Mouse (Mus musculus) cerebellum, postnatal 4 days (tissue): ENCODE results near the gene S100b.
A peak's percentile ranks its signal among the peaks of the same experiment; 100 is the strongest.

Experiments used
- DNase-seq, 2 experiments: peaks; one replicate each; pipeline ENCODE4 v3.0.0; 2022; ENCODE audit warnings: low spot score in 2 of 2, mixed read lengths in 1 of 2

The S100b gene

DNA sequence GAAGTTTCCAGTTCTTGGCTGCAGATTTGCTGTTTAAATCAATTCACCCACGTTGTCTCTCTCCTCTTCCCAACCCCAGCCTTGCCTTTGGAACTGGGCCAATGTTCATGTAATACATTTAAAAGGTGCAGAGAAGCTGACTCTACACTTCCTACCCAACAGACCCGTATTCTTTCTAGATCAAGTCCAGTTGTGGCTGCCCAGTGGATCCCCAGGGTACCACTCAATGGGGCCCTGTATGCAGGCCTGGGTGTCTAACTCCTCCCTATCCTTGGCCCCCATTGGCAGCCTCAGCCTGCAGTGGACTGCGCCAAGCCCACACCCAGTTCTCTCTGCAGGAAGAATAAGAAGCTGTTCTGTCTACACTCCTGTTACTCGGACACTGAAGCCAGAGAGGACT is at the start of gene S100b:
TSS of gene S100b (plus strand) at position 318 of the 400 bp plus-strand sequence.
- no peak for DNase-seq

DNA sequence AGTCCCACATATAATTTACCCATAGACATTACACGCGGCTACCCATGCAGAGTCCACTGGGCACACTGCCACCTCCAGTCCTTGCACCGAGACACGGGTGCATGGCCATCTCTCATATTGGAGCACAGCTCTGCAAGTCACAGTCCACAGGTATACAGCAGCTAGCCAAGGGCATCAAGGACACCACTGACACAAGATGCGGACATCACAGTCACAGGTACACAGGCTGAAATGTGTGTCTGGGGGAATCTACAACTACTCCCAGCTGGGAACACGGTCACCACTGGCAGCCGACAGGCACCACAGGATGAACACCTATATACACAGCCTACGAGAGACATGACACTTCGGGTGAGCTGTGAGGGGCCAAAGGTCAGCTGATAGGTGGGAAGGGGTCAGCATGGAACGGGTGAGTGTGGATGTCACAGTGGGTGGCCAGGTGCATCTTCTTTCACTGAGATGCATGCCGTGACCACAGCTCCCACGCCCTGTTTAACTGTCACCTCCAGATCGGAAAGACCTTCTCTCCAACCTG is 46.3 kb upstream of the S100b start:
- DNase-seq, result no peak

DNA sequence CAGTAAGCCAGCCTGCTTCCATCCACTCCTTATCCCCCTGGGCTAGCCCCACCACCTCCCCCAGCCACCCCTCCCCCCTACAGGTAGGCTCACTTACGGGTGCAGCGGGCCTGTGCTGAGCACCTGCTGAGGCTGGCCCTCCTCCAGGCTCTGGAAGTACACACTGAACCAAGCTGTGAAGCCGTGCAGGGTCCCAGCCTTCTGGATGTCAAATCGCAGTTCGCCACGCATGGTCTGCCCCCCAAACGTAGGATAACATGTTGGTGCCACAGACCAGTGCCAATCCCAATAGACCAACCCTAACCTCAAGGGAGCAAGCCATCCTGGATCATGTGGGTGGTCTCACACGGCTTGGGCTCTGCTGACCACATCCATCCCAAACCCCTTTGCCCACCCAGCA is 44.4 kb upstream of the S100b start:
- no peak for DNase-seq

DNA sequence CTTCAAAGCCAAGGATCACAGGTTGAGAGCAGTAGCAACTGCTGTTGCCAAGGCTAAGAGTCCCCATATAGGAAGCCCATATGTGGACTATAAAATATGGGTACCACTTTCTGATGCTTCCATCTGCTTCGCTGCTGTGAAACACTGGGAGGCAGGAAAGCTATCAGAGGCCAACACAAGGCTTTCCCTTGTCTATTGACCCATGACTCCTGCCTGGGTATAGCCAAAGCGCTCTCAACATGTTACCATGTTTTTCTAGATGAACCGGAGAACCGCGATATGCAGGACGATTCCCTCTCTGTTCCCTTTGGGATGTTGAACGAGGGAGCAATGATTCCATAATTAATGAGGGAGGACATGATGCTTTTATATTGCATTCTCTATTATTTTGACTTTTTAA is 42.8 kb upstream of the S100b start:
- no peak for DNase-seq

DNA sequence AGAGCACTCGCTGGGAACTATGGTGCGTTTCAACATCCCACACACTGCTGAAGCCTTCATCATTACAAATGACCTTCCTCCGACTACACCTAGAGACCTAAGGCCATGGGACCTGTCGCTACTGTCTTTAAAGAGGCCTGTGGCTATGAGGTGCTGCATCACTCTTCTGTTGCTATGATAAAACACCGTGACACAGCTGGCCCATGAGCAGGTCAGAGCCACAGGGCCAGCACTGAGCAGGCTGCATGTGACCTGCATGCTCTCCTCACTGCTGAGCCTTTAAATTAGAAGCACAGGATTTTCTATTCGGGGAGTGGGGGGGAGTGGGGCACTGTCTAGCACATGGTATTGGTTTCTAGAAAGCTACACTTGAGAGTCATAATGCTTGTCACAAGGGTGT is 41.5 kb upstream of the S100b start:
- no peak for DNase-seq

DNA sequence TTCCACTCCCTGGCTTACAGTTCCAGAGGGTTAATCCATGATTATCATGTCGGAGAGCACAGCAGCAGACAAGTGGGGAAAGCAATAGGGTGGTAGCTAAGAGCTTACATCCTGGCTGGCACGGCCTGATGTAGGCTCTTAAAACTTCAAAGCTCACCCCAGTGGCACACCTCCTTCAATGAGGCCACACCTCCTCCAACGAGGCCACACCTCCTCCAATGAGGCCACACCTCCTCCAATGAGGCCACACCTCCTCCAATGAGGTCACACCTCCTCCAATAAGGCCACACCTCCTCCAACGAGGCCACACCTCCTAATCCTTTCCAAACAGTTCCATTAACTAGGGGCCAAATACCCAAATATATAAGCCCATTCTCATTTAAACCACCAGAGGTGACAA is 39.5 kb upstream of the S100b start:
- DNase-seq, result no peak

DNA sequence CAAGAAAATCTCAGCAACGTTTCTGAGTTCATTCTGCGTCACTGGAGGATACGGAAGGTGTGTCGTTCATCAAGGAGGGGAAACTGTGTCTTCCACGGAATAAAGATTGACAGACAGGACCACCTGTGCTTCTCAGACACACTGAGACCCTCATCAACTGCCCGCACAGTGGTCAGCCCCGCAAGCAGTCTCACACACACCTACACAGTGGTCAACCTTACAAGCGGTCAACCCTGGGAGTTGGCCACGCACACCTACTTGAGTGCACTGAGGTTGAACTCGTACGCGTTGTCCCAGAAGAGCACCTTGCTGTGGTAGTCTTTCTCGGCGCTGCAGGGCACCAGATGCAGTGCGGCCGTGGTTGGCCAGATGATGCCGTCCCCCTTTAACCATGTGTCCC is 36.6 kb upstream of the S100b start:
- no peak for DNase-seq

DNA sequence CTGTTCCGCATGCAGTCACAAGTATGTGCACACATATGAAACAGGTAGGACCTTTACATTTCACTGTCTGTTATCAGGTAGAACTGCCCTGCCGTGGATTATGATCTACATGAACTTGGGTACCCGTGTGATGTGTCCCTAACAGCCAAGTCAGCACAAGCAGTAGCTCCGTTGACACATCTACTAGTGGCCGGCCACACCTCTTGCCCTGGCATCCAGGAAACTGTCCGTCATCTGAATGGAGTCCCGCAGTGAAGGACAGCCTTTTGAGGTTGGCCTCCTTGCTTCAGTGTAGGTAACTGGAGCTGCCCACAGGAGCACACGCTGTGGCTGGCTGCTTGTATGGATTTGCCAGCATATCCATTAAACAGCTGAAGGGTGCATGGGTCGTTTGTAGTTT is 35.4 kb upstream of the S100b start:
- DNase-seq, result no peak

DNA sequence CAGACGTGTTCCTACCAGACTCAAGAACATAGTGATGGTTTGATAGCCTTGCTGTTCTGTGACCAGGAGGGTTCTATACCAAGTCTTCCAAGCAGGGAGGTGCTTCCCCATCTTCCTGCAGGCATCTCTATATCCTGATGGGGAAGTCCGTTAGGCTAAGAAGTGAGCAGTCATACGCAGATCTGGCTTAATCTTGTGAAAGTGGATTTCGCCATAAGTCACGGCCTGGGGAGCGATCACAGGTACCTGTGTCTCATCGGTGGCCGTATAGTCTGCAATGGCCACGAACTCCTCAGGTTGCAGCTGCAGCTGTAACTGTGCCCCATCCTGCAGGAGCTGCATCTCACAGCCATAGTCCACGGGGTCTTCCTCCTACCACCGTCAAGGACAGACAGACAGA is 27.7 kb upstream of the S100b start:
- no peak for DNase-seq

DNA sequence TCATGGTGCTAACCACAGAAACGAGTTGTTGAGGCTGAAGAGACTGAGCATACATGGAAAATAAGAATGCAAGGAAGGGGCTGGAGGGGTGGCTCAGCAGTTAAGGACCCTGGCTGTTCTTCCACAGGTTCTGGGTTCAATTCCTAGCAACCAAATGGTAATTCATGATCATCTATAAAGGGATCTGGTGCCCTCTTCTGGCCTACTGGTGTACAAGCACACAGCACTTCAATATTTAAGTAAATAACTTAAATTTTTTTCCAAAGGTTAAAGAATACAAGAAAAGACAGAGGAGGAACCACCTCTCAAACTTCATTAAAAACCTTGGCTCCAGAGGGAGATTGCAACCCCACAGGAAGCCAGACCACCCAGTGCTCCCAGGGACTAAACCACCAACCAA is 24.0 kb upstream of the S100b start:
- DNase-seq, result no peak

DNA sequence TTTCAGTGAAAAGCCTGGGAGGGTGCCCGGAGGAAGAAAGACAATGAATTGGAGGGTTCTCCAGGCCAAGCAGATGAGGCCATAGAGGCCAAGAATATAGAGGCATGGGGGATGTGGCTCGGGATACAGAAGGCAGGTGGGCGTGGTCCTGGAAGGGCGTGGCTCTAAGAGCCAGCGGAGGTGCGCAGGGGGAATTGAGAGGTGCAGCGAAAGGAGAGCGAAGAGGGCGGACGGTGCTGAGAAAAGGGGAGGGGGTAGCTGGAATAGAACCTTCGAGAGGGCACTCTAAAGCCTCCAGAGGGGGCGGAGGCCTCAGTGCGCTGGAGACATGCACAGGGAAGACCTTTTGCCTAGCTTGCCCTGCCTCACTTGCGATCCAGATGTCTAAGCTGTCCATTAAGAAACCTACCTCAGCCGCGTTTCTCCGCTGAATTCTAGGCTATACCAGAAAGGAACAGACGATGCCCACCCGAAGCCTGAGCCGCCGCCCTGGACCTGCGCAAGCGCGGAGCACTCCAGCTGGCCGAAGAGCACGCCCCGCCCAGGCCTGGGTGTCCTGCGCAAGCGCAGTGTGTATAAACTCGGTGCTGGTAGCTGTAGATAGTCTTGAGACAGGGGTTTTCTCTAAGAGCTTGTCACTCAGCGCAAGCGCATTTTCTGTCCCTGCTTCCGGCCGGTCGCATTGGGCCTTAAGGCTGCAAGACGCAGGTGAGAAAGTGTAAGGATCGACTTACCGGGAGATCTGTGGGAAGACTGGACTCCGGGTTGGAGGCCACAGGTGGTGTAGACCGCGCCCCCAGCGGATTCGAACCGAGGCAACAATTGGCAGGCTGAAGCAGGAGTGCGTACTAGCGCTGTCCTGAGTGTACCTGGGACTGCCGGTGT is 16.1 kb upstream of the S100b start, which contains the start of gene Prmt2:
TSS of gene Prmt2 (minus strand) at position 525 of the 885 bp plus-strand sequence.
- DNase-seq, result peak; percentile 79 to 89

DNA sequence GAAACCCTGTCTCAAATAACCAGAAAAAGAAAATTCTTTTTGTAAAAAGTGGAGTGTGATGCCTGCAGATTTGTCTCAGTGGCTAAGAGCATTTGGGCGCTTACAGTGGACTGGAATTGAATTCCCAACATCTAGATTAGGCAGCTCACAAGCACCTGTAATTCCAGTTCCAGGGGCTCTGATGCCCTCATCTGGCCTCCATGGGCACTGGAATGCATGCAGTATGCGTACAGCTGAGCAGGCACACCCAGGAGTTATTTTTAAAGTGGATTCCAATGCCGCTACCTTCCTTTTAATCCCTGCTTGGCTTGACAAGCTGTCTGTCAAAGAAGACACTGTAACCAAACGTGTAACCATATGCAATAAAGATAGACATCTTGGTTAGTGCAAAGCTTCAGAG is 14.3 kb upstream of the S100b start:
- DNase-seq, result no peak

DNA sequence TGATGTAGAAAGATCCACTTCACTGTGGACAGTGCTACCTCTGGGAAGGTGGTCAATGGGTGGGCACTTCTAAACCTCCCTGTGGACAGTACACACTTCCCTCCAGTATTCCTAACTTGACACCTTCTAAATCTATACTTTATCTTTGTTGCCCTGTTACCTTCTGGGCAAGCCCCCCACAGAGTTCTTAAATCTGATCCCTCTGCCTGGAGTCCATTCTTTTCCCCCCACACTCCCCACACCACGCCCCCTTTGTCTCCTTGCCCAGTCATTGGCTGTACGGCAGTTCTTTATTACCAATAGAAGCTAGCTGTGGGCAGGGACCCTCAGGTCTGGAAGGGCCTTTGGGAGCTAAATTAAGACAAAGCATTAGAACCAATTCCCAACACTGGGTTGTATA is 8.5 kb upstream of the S100b start:
- DNase-seq, result no peak

DNA sequence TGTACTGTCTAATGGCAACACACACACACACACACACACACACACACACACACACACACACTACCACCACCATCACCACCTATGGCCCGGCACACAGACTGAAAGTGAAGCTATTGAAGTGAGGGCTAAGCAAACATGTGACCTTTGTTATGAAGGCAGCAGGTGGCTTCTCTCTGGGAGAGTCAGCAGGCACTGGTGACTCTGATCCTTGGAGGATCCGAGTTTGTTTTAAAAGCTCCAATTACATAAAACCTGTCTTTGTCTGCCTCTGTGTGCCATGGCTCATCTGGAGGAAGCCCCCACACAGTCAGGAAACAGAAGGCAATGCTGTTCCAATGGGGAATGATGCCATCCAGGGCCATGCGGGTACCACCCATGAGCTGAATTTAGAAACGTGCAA is 7.1 kb upstream of the S100b start:
- no peak for DNase-seq

DNA sequence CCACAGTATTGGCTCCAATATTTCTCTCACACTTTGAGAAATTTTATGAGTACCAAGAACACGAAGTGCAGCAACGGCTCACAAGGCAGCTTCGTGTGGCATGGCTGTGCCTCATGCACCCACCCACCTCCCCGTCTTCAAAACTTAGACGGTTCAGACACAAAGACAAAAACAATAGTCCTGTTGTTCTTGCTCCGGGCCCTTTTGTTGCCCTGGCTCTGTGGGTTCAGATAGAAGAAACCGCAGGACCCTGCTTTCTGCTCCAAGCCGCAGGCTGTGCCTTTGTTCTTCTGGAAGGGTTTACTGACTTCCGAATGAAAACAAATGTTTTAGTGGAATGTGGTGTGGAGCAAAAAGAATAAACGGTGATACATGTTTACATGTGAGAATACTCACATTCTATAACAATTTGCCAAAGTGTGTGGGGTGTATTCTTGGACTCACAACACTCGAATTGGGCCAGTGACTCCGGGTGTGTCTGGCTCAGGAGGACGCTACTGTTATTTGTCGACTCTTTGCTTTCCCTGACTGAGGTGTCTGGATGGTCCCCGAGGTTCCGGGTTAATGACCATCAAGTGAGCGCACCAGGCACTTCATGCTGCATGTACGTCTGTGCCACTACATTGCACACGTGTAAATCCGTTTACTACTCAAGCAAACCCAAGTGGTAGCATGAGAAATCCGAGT is 5.5 kb upstream of the S100b start:
- no peak for DNase-seq

DNA sequence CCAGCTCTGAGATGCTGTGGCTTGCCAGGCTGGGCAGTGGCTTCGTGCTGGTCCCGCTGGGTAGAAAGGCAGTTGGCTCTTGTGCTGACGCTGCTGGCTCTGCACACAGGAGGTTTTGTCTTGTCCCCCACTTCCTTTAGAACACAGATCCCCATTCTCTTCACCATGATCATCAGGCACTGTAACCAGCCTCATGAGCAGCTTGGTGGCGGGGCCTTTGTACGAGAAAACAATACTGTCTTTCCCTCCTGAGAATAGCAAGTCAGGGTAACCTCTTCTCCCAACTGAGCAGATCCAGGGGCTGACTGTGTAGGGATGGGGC is 5.0 kb upstream of the S100b start:
- DNase-seq, result no peak

DNA sequence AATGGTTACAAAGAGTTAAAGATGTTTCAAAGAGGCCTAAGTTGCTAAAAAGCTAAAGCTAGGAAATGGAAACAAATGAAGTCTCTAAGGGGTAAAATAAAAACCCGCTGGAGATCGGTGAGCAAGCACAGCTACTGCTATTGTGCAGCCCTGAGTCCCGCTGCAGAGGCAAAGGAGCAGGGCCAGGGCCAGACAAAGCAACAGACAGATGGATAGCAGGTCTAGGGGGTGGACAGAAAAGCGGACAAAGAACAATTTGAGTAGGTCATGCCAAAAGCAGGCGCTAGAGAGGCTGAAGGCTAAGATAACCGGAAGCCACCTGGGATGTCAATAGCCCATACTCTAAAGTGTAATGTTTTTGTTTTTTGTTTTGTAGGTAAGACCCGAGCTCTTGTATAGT is 2.8 kb upstream of the S100b start:
- no peak for DNase-seq

DNA sequence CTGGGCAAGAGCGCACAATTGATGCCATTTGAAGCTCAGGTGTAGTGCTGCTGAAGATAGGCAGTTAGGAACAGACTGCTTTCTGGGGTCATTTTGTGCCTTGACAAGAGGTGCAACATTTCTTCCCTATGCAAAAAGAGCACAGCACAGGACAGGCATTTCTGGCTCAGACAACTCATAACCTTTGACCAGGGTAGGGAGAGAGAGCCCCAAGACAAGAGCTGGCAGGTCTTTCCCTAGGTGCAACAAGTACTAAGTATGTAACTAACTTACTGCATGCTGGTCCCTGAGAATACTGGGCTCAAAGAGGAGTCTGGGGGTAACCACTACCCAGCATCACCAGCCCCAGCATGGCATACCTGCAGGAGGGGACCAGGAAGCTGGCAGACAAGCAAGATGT is 574 bp upstream of the S100b start:
- DNase-seq, result no peak

DNA sequence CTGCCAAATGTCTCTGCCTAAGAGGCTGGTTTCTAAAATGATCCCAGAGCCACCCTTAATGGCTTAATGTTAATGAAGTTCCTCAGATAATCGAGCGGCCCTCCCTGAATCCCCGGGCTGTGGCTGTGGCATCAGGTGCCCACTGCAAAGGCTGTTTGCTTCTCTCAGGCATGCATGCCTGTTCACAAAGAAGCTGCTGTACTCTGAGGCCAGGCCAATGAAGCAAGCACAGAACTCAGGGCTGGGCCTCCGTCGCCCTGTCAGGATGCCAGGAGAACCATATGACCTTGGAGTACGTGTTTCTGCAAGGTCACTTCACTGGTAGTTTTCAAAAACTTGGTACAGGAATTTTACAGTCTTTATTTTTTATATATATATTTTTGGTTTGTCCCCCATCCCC is 2.0 kb downstream of the S100b start:
- DNase-seq, result no peak

DNA sequence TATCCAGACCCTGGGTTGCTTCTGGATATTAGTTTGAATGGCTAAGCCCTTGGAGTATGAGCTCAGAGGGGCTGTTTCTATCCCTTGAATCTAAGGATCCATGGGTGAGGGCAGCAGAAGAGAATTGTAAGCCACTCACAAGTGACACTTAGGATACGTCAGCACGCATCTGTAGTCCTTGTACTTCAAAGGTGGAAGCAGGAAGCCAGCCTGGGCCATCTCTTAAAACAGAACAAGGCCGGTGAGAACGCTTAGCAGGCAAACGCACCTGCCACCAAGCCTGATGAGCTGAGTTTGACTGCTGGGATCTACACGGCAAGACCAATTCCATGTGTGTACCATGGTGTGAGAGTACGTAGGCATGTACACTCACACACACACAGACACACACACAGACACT is 3.6 kb downstream of the S100b start:
- no peak for DNase-seq

DNA sequence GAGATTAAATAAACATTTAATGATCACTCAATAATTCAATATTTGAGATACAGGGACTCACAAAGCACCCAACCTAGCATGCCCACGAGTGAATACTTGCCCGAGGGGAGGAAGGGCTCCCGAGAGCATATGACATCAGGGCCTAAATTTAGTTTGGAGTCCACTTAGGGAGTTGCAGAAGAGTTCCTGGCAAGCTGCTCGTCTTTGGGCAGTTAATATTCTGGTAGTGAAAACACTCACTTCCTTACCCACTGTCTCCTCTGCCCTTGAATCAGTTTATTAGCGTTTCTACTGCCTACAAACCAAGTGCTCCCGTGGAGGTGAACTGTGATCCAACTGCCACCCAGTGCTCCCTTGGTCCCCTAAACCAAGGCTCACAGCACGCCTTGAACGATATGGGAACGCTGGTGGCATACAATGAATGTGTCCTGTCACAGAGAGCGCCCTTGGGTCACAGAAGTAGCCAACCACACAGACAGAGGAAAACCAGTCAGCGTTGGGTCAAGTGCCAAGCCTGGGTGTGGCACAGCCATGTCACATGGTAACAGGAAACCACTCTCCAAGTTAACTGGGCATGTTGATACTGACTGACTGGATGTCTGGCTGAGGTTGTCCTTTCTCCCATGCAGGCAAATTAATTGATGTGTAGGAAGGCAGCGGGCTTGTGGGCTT is 4.2 kb downstream of the S100b start:
- DNase-seq, result no peak

DNA sequence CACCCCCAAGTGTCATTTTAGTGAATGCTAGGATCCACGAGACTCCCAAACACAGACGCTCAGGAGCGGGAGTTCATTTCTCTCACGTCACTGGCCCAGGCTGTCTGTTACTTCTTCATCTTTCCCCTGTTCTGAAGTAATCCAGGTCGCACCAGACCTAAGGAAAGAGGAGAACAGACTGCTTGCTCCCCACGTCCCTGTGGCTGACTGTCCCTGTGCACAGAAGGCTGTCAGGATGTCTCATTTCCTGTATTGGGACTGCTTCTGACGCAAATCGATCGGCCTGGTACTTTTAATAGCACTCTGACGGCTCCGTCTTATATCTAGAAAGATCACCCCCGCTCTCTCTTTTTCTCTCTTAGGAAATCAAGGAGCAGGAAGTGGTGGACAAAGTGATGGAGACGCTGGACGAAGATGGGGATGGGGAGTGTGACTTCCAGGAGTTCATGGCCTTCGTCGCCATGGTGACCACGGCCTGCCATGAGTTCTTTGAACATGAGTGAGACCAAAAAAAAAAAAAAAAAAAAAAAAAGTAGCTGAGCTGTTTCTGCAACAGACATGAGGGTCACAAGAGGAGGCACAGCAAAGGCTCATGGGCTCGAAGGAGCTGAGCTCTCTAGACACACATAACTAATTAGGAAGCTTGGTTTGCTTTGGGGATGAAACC is 6.0 kb downstream of the S100b start:
- DNase-seq, result no peak
